Mouse (Mus musculus) adrenal gland, postnatal 10 days (tissue): ENCODE measurements around the gene Irgm2. TPM values are rescaled to one million over a fixed set of nuclear protein-coding genes. Genes with fewer than 3 reads are reported as not detected.

Source experiments
- DNase-seq: peaks from one replicate; pipeline ENCODE4 v3.0.0; 2021; ENCODE audit warnings: mixed read lengths
- total RNA-seq, 2 experiments: library from RNA; stranded (reverse); gene quantifications; 2 replicates each; pipeline ENCODE4 v1.2.3; 2021

The Irgm2 gene
- total RNA-seq, 2 experiments from 2014 or later, result 8.8 to 9.8 TPM

DNA sequence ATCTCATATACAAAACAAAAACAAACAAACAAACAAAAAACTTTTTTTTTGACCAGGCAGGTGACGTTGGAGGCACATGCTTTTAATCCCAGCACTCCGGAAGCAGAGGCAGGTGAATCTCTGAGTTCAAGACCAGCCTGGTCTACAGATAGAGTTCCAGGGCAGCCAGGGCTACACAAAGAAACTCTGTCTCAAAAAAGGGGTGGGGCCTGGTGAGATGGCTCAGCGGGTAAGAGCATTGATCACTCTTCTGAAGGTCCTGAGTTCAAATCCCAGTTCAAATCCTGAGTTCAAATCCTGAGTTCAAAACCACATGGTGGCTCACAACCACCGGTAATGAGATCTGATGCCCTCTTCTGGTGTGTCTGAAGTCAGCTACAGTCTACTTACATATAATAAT is 62.4 kb downstream of the Irgm2 start:
- no peak for DNase-seq

DNA sequence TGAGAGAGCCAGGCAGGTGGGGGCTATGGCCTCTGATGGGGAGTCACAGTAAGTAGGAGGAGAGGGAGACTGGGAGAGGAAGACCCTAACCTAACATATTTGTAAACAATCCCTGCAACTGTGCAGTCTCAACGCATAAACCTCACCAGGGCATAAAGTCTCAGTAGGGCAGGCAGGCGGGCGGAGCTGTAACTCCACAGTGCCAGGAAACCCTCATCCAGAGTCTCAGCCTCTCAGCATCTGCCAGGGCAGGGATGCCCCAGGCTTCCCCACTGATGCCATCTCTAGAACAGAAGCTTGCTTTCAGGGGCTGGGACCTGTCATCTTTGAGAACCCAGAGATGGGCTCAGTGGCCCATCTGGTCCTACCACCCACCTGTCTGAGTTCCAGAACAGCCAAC is 62.9 kb downstream of the Irgm2 start:
- DNase-seq, result no peak

DNA sequence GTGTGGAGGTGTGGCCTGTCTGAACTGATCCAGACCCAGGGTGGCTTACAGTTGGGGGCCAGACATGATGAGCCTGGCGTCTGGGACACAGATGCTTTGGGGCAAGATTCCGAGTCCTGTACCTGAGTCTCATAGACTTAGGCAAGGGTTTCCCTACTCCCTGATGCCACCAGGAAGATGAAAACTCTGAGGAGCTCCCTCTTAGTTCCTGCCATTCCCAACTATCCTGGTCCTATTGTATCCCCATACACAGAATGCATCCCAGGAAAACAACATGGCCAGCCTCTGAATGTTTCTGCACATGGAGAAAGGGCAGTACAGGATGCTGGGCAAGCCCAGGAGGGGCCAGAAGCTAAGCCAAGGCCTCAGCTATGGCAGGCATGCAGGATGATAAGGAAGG is 64.1 kb downstream of the Irgm2 start:
- no peak for DNase-seq

DNA sequence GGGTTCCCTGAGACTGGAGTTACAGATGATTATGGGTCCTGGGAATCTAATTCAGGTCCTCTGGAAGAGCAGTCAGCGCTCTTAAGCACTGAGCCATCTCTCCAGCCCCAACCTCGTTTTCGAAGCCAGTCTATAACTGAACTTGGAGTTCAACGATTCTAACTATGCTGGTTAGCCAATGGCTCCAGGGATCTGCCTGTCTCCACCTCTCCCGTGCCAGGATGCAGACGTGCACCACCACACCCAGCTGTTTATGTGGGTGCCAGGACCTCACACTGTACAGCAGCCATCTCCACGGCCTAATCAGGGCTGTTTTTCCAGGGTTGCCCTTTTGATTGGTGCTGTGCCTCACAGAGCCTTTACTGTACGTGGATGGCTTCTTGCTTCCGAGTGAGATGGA is 65.1 kb downstream of the Irgm2 start:
- no peak for DNase-seq

DNA sequence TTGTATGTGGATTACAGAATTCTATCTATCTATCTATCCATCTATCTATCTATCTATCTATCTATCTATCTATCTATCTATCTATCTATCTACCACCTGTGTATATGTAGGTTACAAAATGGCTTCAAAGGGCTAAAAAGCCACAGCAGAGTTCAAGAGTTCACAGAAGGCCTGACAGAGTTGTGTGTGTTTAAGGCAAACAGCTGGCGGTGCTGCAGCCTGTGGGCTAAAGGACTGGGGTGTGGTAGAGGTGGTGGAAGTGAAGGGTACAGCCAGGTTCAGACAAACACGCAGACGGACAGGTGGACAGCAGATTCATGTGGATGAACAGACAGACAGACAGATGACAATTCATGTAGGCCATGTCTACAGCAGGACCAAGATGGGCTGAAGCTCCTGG is 68.9 kb downstream of the Irgm2 start:
- DNase-seq, result no peak

Other genes with a start within 250 kb of the Irgm2 start
- gene Larp1, start 190.6 kb upstream of the Irgm2 start, total RNA-seq, result 10 to 100 TPM; 78.6 to 85.0 TPM
- gene Gm12248, start 106.5 kb upstream of the Irgm2 start, total RNA-seq, result not detected
- 10 to 100 TPM; 42.9 to 49.3 TPM for gene Cnot8, start 95.5 kb upstream of the Irgm2 start, total RNA-seq
- gene Gemin5, start 31.1 kb upstream of the Irgm2 start, total RNA-seq, result 10 to 100 TPM; 16.5 to 19.1 TPM
- gene Mrpl22, start 28.0 kb upstream of the Irgm2 start, total RNA-seq, result 10 to 100 TPM; 68.8 to 70.9 TPM
- gene Igtp, start 62 bp upstream of the Irgm2 start, total RNA-seq, result 1 to 10 TPM; 7.7 to 8.4 TPM
- gene 4930438A08Rik, start 75.2 kb downstream of the Irgm2 start, total RNA-seq, result under 1 TPM; 0.21 to 0.36 TPM
- gene Zfp692, start 107.5 kb downstream of the Irgm2 start, total RNA-seq, result 10 to 100 TPM in 1 of 2 experiments, 1 to 10 TPM in 1; 6.9 to 13.1 TPM
- 10 to 100 TPM; 50.9 to 60.2 TPM for gene Zfp672, start 130.7 kb downstream of the Irgm2 start, total RNA-seq
- 10 to 100 TPM; 36.6 to 46.1 TPM for gene Sh3bp5l, start 131.1 kb downstream of the Irgm2 start, total RNA-seq
- not detected for gene Lypd8, start 179.4 kb downstream of the Irgm2 start, total RNA-seq
- gene 1810065E05Rik, start 221.5 kb downstream of the Irgm2 start, total RNA-seq, result not detected
- gene Gm12253, start 232.9 kb downstream of the Irgm2 start, total RNA-seq, result not detected